Mouse (Mus musculus): ENCODE results near the gene Ndn.

Ndn gene

DNA sequence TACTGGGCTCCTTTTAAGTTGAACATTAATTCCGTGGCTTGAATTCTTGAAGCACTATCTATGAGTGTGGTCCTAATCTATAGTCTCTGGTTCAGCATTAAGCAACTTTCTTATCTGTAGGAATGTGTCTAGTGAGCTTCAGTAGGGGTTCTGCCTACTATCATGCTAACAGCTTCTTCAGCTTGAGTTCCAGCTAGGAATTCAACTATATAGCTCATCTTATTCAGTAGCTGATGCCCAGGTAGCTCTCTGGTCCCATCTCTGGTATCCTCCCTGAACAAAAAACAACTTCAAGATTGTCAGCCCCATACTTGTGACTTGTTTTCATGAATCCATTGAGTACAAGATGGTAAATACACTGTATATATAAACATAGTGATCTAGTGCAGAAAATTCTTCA, at the start of gene Ndn:
Gene Ndn, plus strand, starts transcription at position 301 of the 400 bp plus-strand sequence.
- DNase-seq (ENCODE audit: low read depth): no peak

GRCm38 (mm10) chr7:62302451-62302850, 43.9 kb upstream of the Ndn start:
- DNase-seq (ENCODE audit: low read depth): no peak

- DNase-seq (ENCODE audit: low read depth): no peak
These were observed 39.3 kb upstream of the Ndn start for GRCm38 (mm10) chr7:62306896-62307614.

DNA sequence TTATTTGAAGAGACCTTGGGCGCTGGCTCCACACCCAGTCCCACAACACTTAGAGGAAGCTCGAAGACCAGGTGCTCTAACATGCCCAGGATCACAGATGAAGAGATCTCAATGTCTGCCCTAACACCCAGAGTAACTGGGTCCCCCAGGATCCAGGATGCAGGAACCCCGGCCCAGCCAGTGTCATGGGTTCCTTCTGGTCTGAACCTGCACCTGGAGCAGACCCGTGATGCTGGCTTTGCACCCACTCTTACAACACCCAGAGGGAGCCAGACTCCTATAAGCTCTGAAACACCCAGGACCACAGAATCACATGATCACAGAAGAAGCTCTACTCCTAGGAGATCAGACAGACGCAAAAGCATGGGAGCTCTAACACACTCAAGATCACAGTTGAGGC, 29.6 kb upstream of the Ndn start:
- DNase-seq (ENCODE audit: low read depth): no peak

DNA sequence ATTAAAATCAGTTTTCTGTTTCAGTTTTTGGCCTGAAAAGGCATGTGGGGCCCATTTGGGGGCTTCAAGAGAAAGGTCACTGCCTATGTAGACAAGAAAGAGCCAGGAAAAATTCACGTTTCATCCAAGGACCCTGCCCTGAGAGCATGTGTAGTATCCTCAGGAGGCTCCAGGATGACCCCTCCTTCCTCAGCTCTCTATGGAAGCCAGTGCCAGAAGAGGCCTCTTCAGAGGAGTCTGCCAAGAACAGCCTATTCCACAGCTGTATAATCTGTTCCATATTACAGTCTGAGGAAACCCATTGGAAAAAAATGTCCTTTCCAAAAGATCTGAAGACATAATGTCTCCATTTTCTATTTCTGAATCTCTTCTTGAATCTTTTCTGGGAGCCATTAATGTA, 958 bp upstream of the Ndn start:
- no peak for DNase-seq (ENCODE audit: low read depth)

DNA sequence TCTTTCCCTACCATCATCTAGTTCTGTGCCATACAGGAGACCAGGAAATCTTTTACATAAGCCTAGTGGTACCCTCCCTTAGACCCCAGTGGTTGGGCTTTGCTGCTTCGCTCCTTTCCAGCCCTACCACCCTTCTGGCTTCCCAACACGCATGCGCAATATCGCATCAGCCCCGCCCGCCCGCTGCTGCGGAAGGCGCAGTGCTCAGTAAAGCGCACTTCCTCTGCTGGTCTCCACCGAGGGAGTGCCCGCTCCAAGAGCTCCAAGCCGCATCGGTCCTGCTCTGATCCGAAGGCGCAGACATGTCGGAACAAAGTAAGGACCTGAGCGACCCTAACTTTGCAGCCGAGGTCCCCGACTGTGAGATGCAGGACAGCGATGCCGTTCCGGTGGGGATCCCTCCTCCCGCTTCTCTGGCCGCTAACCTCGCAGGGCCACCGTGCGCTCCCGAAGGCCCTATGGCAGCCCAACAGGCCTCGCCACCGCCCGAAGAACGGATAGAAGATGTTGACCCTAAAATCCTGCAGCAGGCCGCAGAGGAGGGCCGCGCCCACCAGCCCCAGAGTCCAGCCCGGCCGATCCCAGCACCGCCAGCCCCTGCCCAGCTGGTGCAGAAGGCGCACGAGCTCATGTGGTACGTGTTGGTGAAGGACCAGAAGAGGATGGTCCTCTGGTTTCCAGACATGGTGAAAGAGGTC, 1.9 kb downstream of the Ndn start:
- DNase-seq (ENCODE audit: low read depth): peak; percentile 43

DNA sequence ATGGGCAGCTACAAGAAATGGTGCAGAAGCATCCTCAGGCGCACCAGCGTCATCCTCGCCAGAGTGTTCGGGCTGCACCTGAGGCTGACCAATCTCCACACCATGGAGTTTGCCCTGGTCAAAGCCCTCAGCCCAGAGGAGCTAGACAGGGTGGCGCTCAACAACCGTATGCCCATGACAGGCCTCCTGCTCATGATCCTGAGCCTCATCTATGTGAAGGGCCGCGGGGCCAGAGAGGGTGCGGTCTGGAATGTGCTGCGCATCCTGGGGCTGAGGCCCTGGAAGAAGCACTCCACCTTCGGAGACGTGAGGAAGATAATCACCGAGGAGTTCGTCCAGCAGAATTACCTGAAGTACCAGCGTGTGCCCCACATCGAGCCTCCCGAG, 2.4 kb downstream of the Ndn start:
- DNase-seq (ENCODE audit: low read depth): no peak

DNA sequence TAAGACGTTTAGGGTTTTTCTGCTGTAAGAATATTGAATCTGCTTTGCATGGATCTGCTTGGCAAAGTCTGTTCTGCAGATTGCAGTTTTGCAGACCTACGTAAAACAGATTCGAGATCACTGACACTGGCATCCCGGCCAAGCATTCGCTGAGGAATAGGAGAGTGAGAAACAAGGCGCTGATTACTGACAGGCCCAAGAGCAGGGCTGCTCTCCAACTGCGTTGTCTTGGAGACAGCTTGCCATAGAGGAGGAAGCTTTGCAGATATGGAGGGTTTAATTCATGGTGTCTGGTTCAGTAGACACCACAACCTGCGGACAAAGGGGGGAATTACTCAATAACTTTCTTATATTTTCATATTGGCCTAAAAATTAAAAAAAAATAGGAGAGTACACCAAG, 4.9 kb downstream of the Ndn start:
- no peak for DNase-seq (ENCODE audit: low read depth)

DNA sequence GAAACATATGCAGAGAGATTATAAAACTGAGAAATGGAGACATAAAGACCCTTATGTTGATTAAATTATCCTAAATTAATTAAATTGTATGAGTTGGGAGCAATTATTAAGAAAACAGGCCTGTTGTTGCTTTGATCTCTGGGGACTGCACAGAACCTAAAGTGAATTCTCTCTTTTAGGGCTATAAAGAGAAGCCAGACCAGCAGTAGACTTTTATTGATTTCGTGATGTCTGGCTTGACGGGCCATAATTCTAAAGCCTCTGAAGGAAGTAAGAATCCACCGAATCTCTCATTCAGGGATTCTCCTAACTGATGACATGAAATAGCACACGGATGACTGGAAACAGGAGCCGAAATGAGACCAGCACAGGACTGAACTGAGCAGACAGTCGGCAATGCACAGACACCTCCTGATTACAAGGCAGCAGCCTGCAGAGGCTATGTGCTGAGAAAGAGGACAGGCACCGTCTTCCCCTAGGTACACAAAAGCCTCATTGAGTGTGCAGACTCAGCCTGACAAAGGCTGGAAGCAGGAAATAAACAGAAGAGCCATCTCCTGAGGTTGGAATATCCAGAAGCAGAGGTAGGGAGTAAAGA, 18.8 kb downstream of the Ndn start:
- no peak for DNase-seq (ENCODE audit: low read depth)

DNA sequence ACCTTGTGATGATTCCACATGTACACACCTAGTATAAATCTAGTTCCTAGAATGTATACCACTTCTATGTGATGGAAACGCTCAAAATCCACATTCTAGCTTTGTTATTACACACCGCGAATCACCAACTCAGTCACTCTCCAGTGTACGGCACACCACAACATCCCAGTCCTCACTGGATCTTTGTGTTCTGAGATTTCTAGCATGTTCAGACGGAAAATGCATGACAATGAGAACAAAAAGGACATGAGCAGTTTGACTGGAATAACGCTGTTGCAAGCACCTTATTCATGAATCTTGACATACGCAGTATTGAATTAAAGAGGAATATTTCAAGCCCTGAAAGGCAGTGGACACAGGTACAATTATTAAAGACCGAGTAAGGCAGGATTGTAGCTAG, 20.4 kb downstream of the Ndn start:
- DNase-seq (ENCODE audit: low read depth): no peak

GRCm38 (mm10) chr7:62375658-62376057, 29.3 kb downstream of the Ndn start:
- no peak for DNase-seq (ENCODE audit: low read depth)

GRCm38 (mm10) chr7:62376510-62377304, 30.3 kb downstream of the Ndn start, which contains the start of gene Magel2:
Gene Magel2 (plus strand): TSS chr7:62377010.
- no peak for DNase-seq (ENCODE audit: low read depth)

DNA sequence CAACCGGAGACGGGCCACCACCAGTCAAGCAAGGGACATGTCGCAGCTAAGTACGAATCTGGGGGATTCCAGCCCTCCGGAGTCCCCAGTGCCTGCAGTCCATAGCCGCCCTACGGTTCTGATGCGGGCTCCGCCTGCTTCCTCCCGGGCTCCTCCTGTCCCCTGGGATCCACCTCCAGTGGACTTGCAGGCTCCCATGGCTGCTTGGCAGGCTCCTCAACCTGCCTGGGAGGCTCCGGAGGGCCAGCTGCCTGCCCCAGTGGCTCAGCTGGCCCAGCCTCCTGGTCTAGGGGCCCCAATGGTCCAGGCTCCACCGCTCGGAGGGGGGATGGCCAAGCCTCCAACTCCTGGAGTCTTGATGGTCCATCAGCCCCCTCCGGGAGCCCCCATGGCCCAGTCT, 30.9 kb downstream of the Ndn start:
- no peak for DNase-seq (ENCODE audit: low read depth)

GRCm38 (mm10) chr7:62378529-62378928, 32.2 kb downstream of the Ndn start:
- no peak for DNase-seq (ENCODE audit: low read depth)

GRCm38 (mm10) chr7:62382391-62382790, 36.0 kb downstream of the Ndn start:
- no peak for DNase-seq (ENCODE audit: low read depth)

DNA sequence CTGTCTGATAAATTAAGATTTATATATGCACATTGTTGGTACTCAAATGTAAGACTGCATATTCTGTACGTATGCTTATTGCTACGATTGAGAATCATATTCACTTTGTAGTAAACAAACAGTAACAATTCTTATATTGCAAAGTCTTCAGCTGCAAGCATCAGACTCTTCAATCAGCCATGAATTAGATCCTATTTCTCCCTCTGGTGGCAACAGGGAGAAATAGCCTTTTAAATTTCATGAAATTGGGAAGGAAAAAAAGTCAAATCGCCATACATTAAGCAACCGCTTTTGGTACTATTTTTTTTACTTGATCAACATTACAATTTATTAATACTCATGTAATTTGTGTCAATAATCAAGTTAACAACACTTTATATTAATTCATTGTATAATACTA, 41.9 kb downstream of the Ndn start:
- no peak for DNase-seq (ENCODE audit: low read depth)

- DNase-seq (ENCODE audit: low read depth): no peak
These were observed 45.8 kb downstream of the Ndn start for GRCm38 (mm10) chr7:62392202-62392601.
